Mouse (Mus musculus) forebrain, embryonic 10.5 days (tissue): ENCODE results near the gene Yars. TPM values are rescaled to one million over a fixed set of nuclear protein-coding genes. Genes with fewer than 3 reads are reported as not detected.

Experiments
- DNase-seq: peaks from one replicate; pipeline ENCODE4 v3.0.0-alpha.2; 2017; ENCODE audit warnings: low spot score; ENCODE audit errors: extremely low spot score
- H3K27ac ChIP-seq: fragments of 300-500 bp; sonication (generic); 2 replicates; pipeline ENCODE4 v1.5.1; 2016; ENCODE audit warnings: mild to moderate bottlenecking
- H3K27me3 ChIP-seq: fragments of 300-500 bp; sonication (generic); 2 replicates; pipeline ENCODE4 v1.6.1; 2016; ENCODE audit warnings: mild to moderate bottlenecking; ENCODE audit not compliant: poor library complexity, severe bottlenecking
- H3K36me3 ChIP-seq: fragments of 300-500 bp; sonication (generic); replicated peaks from 2 replicates; pipeline ENCODE4 v1.6.1; 2016; ENCODE audit warnings: mild to moderate bottlenecking, moderate library complexity
- H3K4me1 ChIP-seq: fragments of 300-500 bp; sonication (generic); 2 replicates; pipeline ENCODE4 v1.6.1; 2016
- H3K4me3 ChIP-seq: fragments of 300-500 bp; sonication (generic); 2 replicates; pipeline ENCODE4 v1.5.1; 2016; ENCODE audit warnings: mild to moderate bottlenecking, moderate library complexity
- H3K9me3 ChIP-seq: fragments of 300-500 bp; sonication (generic); 2 replicates; pipeline ENCODE4 v1.6.1; 2016; ENCODE audit warnings: mild to moderate bottlenecking, moderate library complexity
- WGBS: fragments of 180-500 bp; shearing (Covaris S2); methylation state at CpG from one replicate; pipeline ENCODE4 v1.1.7; 2016; 5-methylcytosine and 5-hydroxymethylcytosine counted together
- polyA plus RNA-seq: library from polyadenylated mRNA; unstranded; fragments of >200 nt; fragmentation: Nextera tagmentation; extraction: Ambion mirVana; gene quantifications from 2 replicates; pipeline ENCODE4 v1.2.1, GENCODE M21; 2016

Gene Yars
- polyA plus RNA-seq, 1 experiment from 2014 or later, result 120 TPM

GRCm38 (mm10) chr4:129151276-129151811, 38.2 kb upstream of the Yars start:
- 95% methylated on average over 4 of the region's 4 CpGs for WGBS
- no peaks in the 10 kb centered on the region for H3K27me3 ChIP-seq
- H3K36me3 ChIP-seq, result peaks cover 92% of the 10 kb centered on the region
- H3K4me1 ChIP-seq, result peaks cover 4% of the 10 kb centered on the region; the same call in 1 of the 2 replicates
- H3K27ac ChIP-seq, result no peak overlapping the region
- no peak for DNase-seq
- no peak overlapping the region for H3K4me3 ChIP-seq
- no peaks in the 10 kb centered on the region for H3K9me3 ChIP-seq

- H3K4me3 ChIP-seq, result no peak overlapping the region
- DNase-seq, result no peak
- H3K4me1 ChIP-seq, result no peaks in the 10 kb centered on the region
- no peaks in the 10 kb centered on the region for H3K9me3 ChIP-seq
- no peak overlapping the region for H3K27ac ChIP-seq
- no peaks in the 10 kb centered on the region for H3K27me3 ChIP-seq
- peaks cover 91% of the 10 kb centered on the region for H3K36me3 ChIP-seq
- WGBS, result 90% methylated on average over 5 of the region's 5 CpGs
Measured at GRCm38 (mm10) chr4:129157541-129157940, 32.0 kb upstream of the Yars start.

- WGBS, result 84% methylated on average over 3 of the region's 3 CpGs
- peaks cover 91% of the 10 kb centered on the region for H3K36me3 ChIP-seq
- DNase-seq, result no peak
- no peaks in the 10 kb centered on the region for H3K9me3 ChIP-seq
- no peaks in the 10 kb centered on the region for H3K4me1 ChIP-seq
- H3K27me3 ChIP-seq, result no peaks in the 10 kb centered on the region
- no peak overlapping the region for H3K4me3 ChIP-seq
- no peak overlapping the region for H3K27ac ChIP-seq
Measured at GRCm38 (mm10) chr4:129158549-129158948, 31.0 kb upstream of the Yars start.

- WGBS, result 98% methylated on average over 1 of the region's 1 CpGs
- peaks cover 91% of the 10 kb centered on the region for H3K36me3 ChIP-seq
Measured at GRCm38 (mm10) chr4:129161076-129161475, 28.5 kb upstream of the Yars start.

GRCm38 (mm10) chr4:129161581-129162255, 27.8 kb upstream of the Yars start:
- no peak for DNase-seq
- WGBS, result 95% methylated on average over 4 of the region's 4 CpGs
- no peaks in the 10 kb centered on the region for H3K4me1 ChIP-seq
- peaks cover 91% of the 10 kb centered on the region for H3K36me3 ChIP-seq
- no peak overlapping the region for H3K4me3 ChIP-seq
- no peaks in the 10 kb centered on the region for H3K27me3 ChIP-seq
- no peak overlapping the region for H3K27ac ChIP-seq
- no peaks in the 10 kb centered on the region for H3K9me3 ChIP-seq

More at GRCm38 (mm10) chr4:129161076-129161475, 28.5 kb upstream of the Yars start:
- Histone ChIP-seq H3K27ac (no peak overlapping the region), H3K4me1 (no peaks in the 10 kb centered on the region), H3K9me3 (no peaks in the 10 kb centered on the region), H3K4me3 (no peak overlapping the region), H3K27me3 (no peaks in the 10 kb centered on the region)
- DNase-seq, result no peak

- 74% methylated on average over 1 of the region's 1 CpGs for WGBS
- no peaks in the 10 kb centered on the region for H3K27me3 ChIP-seq
- DNase-seq, result no peak
- H3K36me3 ChIP-seq, result peaks cover 96% of the 10 kb centered on the region
- H3K4me1 ChIP-seq, result no peaks in the 10 kb centered on the region
- H3K4me3 ChIP-seq, result no peak overlapping the region
- no peaks in the 10 kb centered on the region for H3K9me3 ChIP-seq
- H3K27ac ChIP-seq, result no peak overlapping the region
Measured at GRCm38 (mm10) chr4:129172529-129172928, 17.0 kb upstream of the Yars start.

- WGBS, result 87% methylated on average over 1 of the region's 1 CpGs
- peaks cover 88% of the 10 kb centered on the region for H3K36me3 ChIP-seq
Measured at GRCm38 (mm10) chr4:129179560-129179959, 10.0 kb upstream of the Yars start.

GRCm38 (mm10) chr4:129188041-129188659, 1.4 kb upstream of the Yars start:
- Histone ChIP-seq H3K36me3 (peaks cover 19% of the 10 kb centered on the region), H3K9me3 (no peaks in the 10 kb centered on the region), H3K27ac (peak overlapping the region; percentile 98), H3K27me3 (no peaks in the 10 kb centered on the region), H3K4me3 (peak overlapping the region; percentile 98), H3K4me1 (peaks cover 36% of the 10 kb centered on the region)
- WGBS, result 51% methylated on average over 5 of the region's 5 CpGs
- DNase-seq, result no peak

More at GRCm38 (mm10) chr4:129179560-129179959, 10.0 kb upstream of the Yars start:
- H3K4me1 ChIP-seq, result no peaks in the 10 kb centered on the region
- DNase-seq, result no peak
- H3K4me3 ChIP-seq, result no peak overlapping the region
- no peak overlapping the region for H3K27ac ChIP-seq
- no peaks in the 10 kb centered on the region for H3K9me3 ChIP-seq
- no peaks in the 10 kb centered on the region for H3K27me3 ChIP-seq

- H3K4me3 ChIP-seq, result peak overlapping the region; percentile 98
- H3K27me3 ChIP-seq, result no peaks in the 10 kb centered on the region
- under 1% methylated on average over 71 of the region's 74 CpGs for WGBS
- DNase-seq, result peak; percentile 56
- H3K4me1 ChIP-seq, result peaks cover 36% of the 10 kb centered on the region
- peaks cover 22% of the 10 kb centered on the region for H3K36me3 ChIP-seq
- H3K9me3 ChIP-seq, result no peaks in the 10 kb centered on the region
- peak overlapping the region; percentile 98 for H3K27ac ChIP-seq
Measured at GRCm38 (mm10) chr4:129188803-129189541, 588 bp upstream of the Yars start.

GRCm38 (mm10) chr4:129190538-129190937, 978 bp downstream of the Yars start:
- H3K36me3 ChIP-seq, result peaks cover 31% of the 10 kb centered on the region
- peak overlapping the region; percentile 98 for H3K27ac ChIP-seq
- no peaks in the 10 kb centered on the region for H3K27me3 ChIP-seq
- no peak for DNase-seq
- peak overlapping the region; percentile 98 for H3K4me3 ChIP-seq
- peaks cover 36% of the 10 kb centered on the region for H3K4me1 ChIP-seq
- WGBS, result 8% methylated on average over 12 of the region's 12 CpGs
- no peaks in the 10 kb centered on the region for H3K9me3 ChIP-seq

- Histone ChIP-seq H3K36me3 (peaks cover 43% of the 10 kb centered on the region), H3K9me3 (no peaks in the 10 kb centered on the region), H3K4me1 (peaks cover 36% of the 10 kb centered on the region), H3K27ac (no peak overlapping the region), H3K27me3 (no peaks in the 10 kb centered on the region), H3K4me3 (peak overlapping the region; percentile 98)
- no peak for DNase-seq
- WGBS, result 67% methylated on average over 5 of the region's 5 CpGs
Measured at GRCm38 (mm10) chr4:129191691-129192090, 2.1 kb downstream of the Yars start.

- peaks cover 66% of the 10 kb centered on the region for H3K36me3 ChIP-seq
- no peak overlapping the region for H3K4me3 ChIP-seq
- H3K4me1 ChIP-seq, result peaks cover 20% of the 10 kb centered on the region
- H3K27me3 ChIP-seq, result no peaks in the 10 kb centered on the region
- no peak for DNase-seq
- 97% methylated on average over 1 of the region's 1 CpGs for WGBS
- no peak overlapping the region for H3K27ac ChIP-seq
- H3K9me3 ChIP-seq, result no peaks in the 10 kb centered on the region
Measured at GRCm38 (mm10) chr4:129194280-129194679, 4.7 kb downstream of the Yars start.
